Mouse (Mus musculus): ENCODE results near the gene Pjvk. TPM values are rescaled to one million over a fixed set of nuclear protein-coding genes. Genes with fewer than 3 reads are reported as not detected.
A peak's percentile ranks its signal among the peaks of the same experiment; 100 is the strongest.
"Not testable (repeated sequence)": the region's sequence is repeated elsewhere in the genome, so short reads cannot be mapped to it uniquely, and the experiment has no call there.

Pjvk gene
- polyA plus RNA-seq, 1 experiment, result not detected

DNA sequence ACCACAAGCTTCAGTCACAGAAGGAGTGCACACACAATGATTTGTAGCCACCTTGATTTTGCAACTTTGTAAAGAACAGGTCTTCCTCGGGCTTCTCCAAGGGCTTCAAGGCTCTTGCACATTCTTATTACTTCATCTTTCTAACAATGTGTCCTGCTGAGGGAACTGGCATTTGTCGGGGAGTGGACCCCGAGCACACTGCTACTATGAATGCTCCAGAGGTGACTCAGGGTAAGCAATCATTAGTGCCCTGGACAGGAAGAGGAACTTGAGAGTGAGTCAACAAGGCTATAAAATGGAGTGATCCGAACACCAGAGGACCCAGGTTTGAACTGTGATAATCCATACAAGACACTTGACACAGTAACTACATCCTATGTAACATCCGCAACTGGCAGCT, 28.1 kb upstream of the Pjvk start:
- H3K4me3 ChIP-seq (ENCODE audit: low read depth, low read length), result no peak overlapping the region
- H3K36me3 ChIP-seq (ENCODE audit: control insufficient read depth, insufficient read depth, low read length), result peaks cover 2% of the 10 kb centered on the region; the same call in 1 of the 2 replicates
- WGBS, result 64% methylated on average over 5 of the region's 5 CpGs
- no peak for TF ChIP-seq POLR2A (IDR thresholded peaks at IDR 0.05; ENCODE audit: low read depth, low read length)
- TF ChIP-seq CTCF (IDR thresholded peaks at IDR 0.05; ENCODE audit: extremely low read depth, insufficient read length, insufficient replicate concordance, low read depth, low read length), result no peak
- H3K27ac ChIP-seq (ENCODE audit: insufficient read depth, low read depth, low read length), result peak overlapping the region; percentile 11; the same call in 1 of the 2 replicates
- no peaks in the 10 kb centered on the region for H3K27me3 ChIP-seq (ENCODE audit: control insufficient read depth, insufficient read depth, low read length)
- peaks cover 10% of the 10 kb centered on the region; the same call in 1 of the 2 replicates for H3K4me1 ChIP-seq (ENCODE audit: control insufficient read depth, insufficient read depth, insufficient read length, low read length)

GRCm38 (mm10) chr2:76621724-76622123, 26.6 kb upstream of the Pjvk start:
- Histone ChIP-seq H3K4me3 (ENCODE audit: low read depth, low read length) (no peak overlapping the region), H3K36me3 (ENCODE audit: control insufficient read depth, insufficient read depth, low read length) (peaks cover 2% of the 10 kb centered on the region; the same call in 1 of the 2 replicates), H3K27me3 (ENCODE audit: control insufficient read depth, insufficient read depth, low read length) (no peaks in the 10 kb centered on the region), H3K4me1 (ENCODE audit: control insufficient read depth, insufficient read depth, insufficient read length, low read length) (peaks cover 10% of the 10 kb centered on the region; the same call in 1 of the 2 replicates), H3K27ac (ENCODE audit: insufficient read depth, low read depth, low read length) (peak overlapping the region; percentile 78)
- no peak for TF ChIP-seq CTCF (IDR thresholded peaks at IDR 0.05; ENCODE audit: extremely low read depth, insufficient read length, insufficient replicate concordance, low read depth, low read length)
- no peak for TF ChIP-seq POLR2A (IDR thresholded peaks at IDR 0.05; ENCODE audit: low read depth, low read length)
- WGBS, result 30% methylated on average over 1 of the region's 1 CpGs

DNA sequence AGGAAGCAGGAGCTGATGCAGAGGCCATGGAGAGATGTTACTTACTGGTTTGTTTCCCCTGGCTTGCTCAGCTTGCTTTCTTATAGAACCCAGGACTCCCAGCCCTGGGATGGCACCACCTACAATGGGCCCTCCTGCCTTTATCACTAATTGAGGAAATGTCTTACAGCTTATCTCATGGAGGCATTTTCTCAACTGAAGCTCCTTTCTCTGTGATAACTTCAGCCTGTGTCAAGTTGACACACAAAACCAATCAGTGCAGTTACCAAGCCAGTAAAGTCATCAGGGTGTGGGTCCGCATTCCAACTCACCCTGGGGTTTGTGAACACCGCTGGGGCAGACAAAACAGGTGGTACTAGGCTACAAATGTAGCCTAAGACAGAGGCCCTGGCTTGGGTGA, 26.0 kb upstream of the Pjvk start:
- 75% methylated on average over 2 of the region's 2 CpGs for WGBS
- Histone ChIP-seq H3K27ac (ENCODE audit: insufficient read depth, low read depth, low read length) (peak overlapping the region; percentile 44; the same call in 1 of the 2 replicates), H3K4me1 (ENCODE audit: control insufficient read depth, insufficient read depth, insufficient read length, low read length) (peaks cover 10% of the 10 kb centered on the region; the same call in 1 of the 2 replicates)
- H3K4me3 ChIP-seq (ENCODE audit: low read depth, low read length); H3K36me3 ChIP-seq (ENCODE audit: control insufficient read depth, insufficient read depth, low read length); H3K27me3 ChIP-seq (ENCODE audit: control insufficient read depth, insufficient read depth, low read length): not testable (repeated sequence)

DNA sequence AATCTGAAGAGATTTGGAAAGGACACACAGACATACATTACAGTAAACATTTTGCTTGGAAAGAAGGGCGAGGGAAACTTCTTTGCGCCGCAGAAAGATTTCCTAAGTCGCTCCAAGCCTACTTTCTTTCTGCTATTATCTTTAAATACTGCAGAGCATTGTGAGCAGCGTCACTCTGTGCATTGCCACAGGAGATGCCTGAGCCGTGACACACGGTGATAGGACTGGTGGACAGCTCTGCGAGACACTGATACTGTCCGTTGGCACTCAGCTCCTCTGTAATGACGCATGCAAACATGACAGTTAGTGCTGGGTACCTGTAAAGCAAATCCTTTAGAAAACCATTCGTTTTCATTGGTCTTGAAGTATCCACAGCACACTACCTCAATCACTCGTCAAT, 18.0 kb upstream of the Pjvk start:
- H3K27ac ChIP-seq (ENCODE audit: insufficient read depth, low read depth, low read length), result no peak overlapping the region
- no peak for TF ChIP-seq POLR2A (IDR thresholded peaks at IDR 0.05; ENCODE audit: low read depth, low read length)
- no peak for TF ChIP-seq CTCF (IDR thresholded peaks at IDR 0.05; ENCODE audit: extremely low read depth, insufficient read length, insufficient replicate concordance, low read depth, low read length)
- H3K4me3 ChIP-seq (ENCODE audit: low read depth, low read length), result no peak overlapping the region
- peaks cover 36% of the 10 kb centered on the region for H3K36me3 ChIP-seq (ENCODE audit: control insufficient read depth, insufficient read depth, low read length)
- WGBS, result 94% methylated on average over 12 of the region's 12 CpGs
- no peaks in the 10 kb centered on the region for H3K27me3 ChIP-seq (ENCODE audit: control insufficient read depth, insufficient read depth, low read length)
- H3K4me1 ChIP-seq (ENCODE audit: control insufficient read depth, insufficient read depth, insufficient read length, low read length), result peaks cover 9% of the 10 kb centered on the region

DNA sequence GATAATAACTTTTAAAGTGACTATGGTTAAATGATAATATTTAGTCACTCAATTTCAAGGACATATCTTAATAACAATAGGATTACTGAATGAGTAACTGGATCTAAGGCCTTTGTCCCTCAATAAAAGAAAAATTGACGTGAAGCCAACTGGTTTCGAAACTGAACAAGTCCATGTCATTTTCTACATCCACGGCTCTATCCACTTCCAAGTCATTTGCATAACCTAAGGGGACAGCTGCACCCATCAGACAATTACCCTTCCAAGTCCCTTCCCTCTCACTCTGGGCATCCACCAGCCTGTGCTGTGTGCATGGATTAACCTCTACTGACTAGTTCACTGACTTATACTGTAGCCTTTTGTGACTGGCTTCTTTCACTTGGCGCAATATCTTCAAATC, 16.7 kb upstream of the Pjvk start:
- 49% methylated on average over 4 of the region's 4 CpGs for WGBS
- Histone ChIP-seq H3K4me3 (ENCODE audit: low read depth, low read length) (no peak overlapping the region), H3K27me3 (ENCODE audit: control insufficient read depth, insufficient read depth, low read length) (no peaks in the 10 kb centered on the region), H3K36me3 (ENCODE audit: control insufficient read depth, insufficient read depth, low read length) (peaks cover 45% of the 10 kb centered on the region), H3K4me1 (ENCODE audit: control insufficient read depth, insufficient read depth, insufficient read length, low read length) (peaks cover 9% of the 10 kb centered on the region), H3K27ac (ENCODE audit: insufficient read depth, low read depth, low read length) (peak overlapping the region; percentile 83)
- TF ChIP-seq CTCF (IDR thresholded peaks at IDR 0.05; ENCODE audit: extremely low read depth, insufficient read length, insufficient replicate concordance, low read depth, low read length), result no peak
- TF ChIP-seq POLR2A (IDR thresholded peaks at IDR 0.05; ENCODE audit: low read depth, low read length), result no peak

GRCm38 (mm10) chr2:76639637-76640036, 8.6 kb upstream of the Pjvk start:
- WGBS, result 97% methylated on average over 2 of the region's 2 CpGs

DNA sequence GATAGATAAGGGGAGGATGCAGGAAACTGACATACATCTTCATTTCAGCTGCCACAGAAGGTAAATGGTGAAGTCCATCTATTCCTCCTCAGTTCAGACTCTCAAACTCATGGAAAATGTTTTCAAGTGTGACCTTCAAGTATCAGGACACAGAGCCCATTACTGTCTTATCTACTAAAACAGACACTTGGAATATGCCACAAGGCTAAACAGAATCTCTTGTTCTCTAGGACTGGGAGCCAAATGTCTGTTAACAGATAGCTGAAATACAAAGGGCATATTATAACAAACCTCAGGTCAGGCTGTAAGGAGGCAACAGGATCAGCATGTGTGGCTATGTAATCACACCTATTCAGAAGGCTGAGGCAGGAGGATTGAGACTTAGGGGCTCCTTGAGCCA, 4.5 kb upstream of the Pjvk start:
- Histone ChIP-seq H3K27ac (ENCODE audit: insufficient read depth, low read depth, low read length) (no peak overlapping the region), H3K4me3 (ENCODE audit: low read depth, low read length) (no peak overlapping the region), H3K36me3 (ENCODE audit: control insufficient read depth, insufficient read depth, low read length) (peaks cover 27% of the 10 kb centered on the region), H3K27me3 (ENCODE audit: control insufficient read depth, insufficient read depth, low read length) (no peaks in the 10 kb centered on the region), H3K4me1 (ENCODE audit: control insufficient read depth, insufficient read depth, insufficient read length, low read length) (no peaks in the 10 kb centered on the region)
- no peak for TF ChIP-seq CTCF (IDR thresholded peaks at IDR 0.05; ENCODE audit: extremely low read depth, insufficient read length, insufficient replicate concordance, low read depth, low read length)
- no peak for TF ChIP-seq POLR2A (IDR thresholded peaks at IDR 0.05; ENCODE audit: low read depth, low read length)

More at GRCm38 (mm10) chr2:76639637-76640036, 8.6 kb upstream of the Pjvk start:
- Histone ChIP-seq H3K36me3 (ENCODE audit: control insufficient read depth, insufficient read depth, low read length) (peaks cover 49% of the 10 kb centered on the region), H3K27me3 (ENCODE audit: control insufficient read depth, insufficient read depth, low read length) (no peaks in the 10 kb centered on the region), H3K4me1 (ENCODE audit: control insufficient read depth, insufficient read depth, insufficient read length, low read length) (no peaks in the 10 kb centered on the region), H3K27ac (ENCODE audit: insufficient read depth, low read depth, low read length) (no peak overlapping the region), H3K4me3 (ENCODE audit: low read depth, low read length) (no peak overlapping the region)
- TF ChIP-seq CTCF (IDR thresholded peaks at IDR 0.05; ENCODE audit: extremely low read depth, insufficient read length, insufficient replicate concordance, low read depth, low read length), result no peak
- no peak for TF ChIP-seq POLR2A (IDR thresholded peaks at IDR 0.05; ENCODE audit: low read depth, low read length)

GRCm38 (mm10) chr2:76647441-76647869, 821 bp upstream of the Pjvk start:
- H3K4me1 ChIP-seq (ENCODE audit: control insufficient read depth, insufficient read depth, insufficient read length, low read length), result no peaks in the 10 kb centered on the region
- WGBS, result under 1% methylated on average over 32 of the region's 32 CpGs
- H3K27ac ChIP-seq (ENCODE audit: insufficient read depth, low read depth, low read length), result peak overlapping the region; percentile 35; the same call in 1 of the 2 replicates
- H3K36me3 ChIP-seq (ENCODE audit: control insufficient read depth, insufficient read depth, low read length), result peaks cover 6% of the 10 kb centered on the region
- H3K27me3 ChIP-seq (ENCODE audit: control insufficient read depth, insufficient read depth, low read length), result no peaks in the 10 kb centered on the region
- TF ChIP-seq POLR2A (IDR thresholded peaks at IDR 0.05; ENCODE audit: low read depth, low read length), result no peak
- TF ChIP-seq CTCF (IDR thresholded peaks at IDR 0.05; ENCODE audit: extremely low read depth, insufficient read length, insufficient replicate concordance, low read depth, low read length), result no peak
- peak overlapping the region; percentile 92 for H3K4me3 ChIP-seq (ENCODE audit: low read depth, low read length)

All from small intestine, adult 2 months (tissue).